Mouse (Mus musculus): ENCODE measurements around the gene Mtmr3. TPM values are rescaled to one million over a fixed set of nuclear protein-coding genes. Genes with fewer than 3 reads are reported as not detected.
A peak's percentile ranks its signal among the peaks of the same experiment; 100 is the strongest.

Mtmr3 gene
- total RNA-seq, 1 experiment: 30.7 TPM

GRCm38 (mm10) chr11:4637534-4638234, 43.0 kb upstream of the Mtmr3 start, which contains the start of gene Ascc2:
Gene Ascc2, plus strand, starts transcription at chr11:4637747.
- DNase-seq (ENCODE audit: low read depth, low spot score): peak; percentile 95
- H3K9me3 ChIP-seq (ENCODE audit: control insufficient read depth, insufficient read depth, low read depth, low read length): no peaks in the 10 kb centered on the region
- peak within 1 kb of the TSS; percentile 86 to 99 for H3K4me3 ChIP-seq (ENCODE audit: insufficient read depth in 1 of 2, low read depth in 1 of 2, low read length in 2 of 2, poor library complexity in 1 of 2, severe bottlenecking in 1 of 2)
- H3K4me1 ChIP-seq (ENCODE audit: control insufficient read depth in 2 of 2, insufficient read depth in 2 of 2, low read length in 2 of 2, poor library complexity in 1 of 2): peaks cover 0 to 9% of the 10 kb centered on the region in 2 experiments; a peak in 2 of 4 replicates
- H3K36me3 ChIP-seq (ENCODE audit: control insufficient read depth, insufficient read depth, low read length, poor library complexity, severe bottlenecking): peaks cover 8% of the 10 kb centered on the region; the same call in 1 of the 2 replicates
- in situ Hi-C loops (cut with MboI; ENCODE audit: low sequenced_read_pairs in 2 of 2, unreplicated experiment in 2 of 2): no loop called here
- H3K9ac ChIP-seq (ENCODE audit: insufficient read depth, low read depth, low read length, poor library complexity, severe bottlenecking): peak within 1 kb of the TSS; percentile 96
- TF ChIP-seq HCFC1 (IDR thresholded peaks at IDR 0.05; ENCODE audit: borderline replicate concordance, insufficient read depth, low read length) (peak; percentile 69; the same call in 1 of the 2 replicates), MAFK (IDR thresholded peaks at IDR 0.05; ENCODE audit: insufficient read depth, low read depth, low read length) (no peak)
- peak within 1 kb of the TSS; percentile 71 for H3K27ac ChIP-seq (ENCODE audit: insufficient read depth, low read depth, low read length, poor library complexity, severe bottlenecking)

- Histone ChIP-seq H3K9ac (ENCODE audit: insufficient read depth, low read depth, low read length, poor library complexity, severe bottlenecking) (no peak overlapping the region; the same call in 1 of the 2 replicates), H3K4me1 (ENCODE audit: control insufficient read depth in 2 of 2, insufficient read depth in 2 of 2, low read length in 2 of 2, poor library complexity in 1 of 2) (peaks cover 0 to 3% of the 10 kb centered on the region in 2 experiments; a peak in 2 of 4 replicates), H3K9me3 (ENCODE audit: control insufficient read depth, insufficient read depth, low read depth, low read length) (no peaks in the 10 kb centered on the region), H3K36me3 (ENCODE audit: control insufficient read depth, insufficient read depth, low read length, poor library complexity, severe bottlenecking) (peaks cover 4% of the 10 kb centered on the region; the same call in 1 of the 2 replicates), H3K4me3 (ENCODE audit: insufficient read depth in 1 of 2, low read depth in 1 of 2, low read length in 2 of 2, poor library complexity in 1 of 2, severe bottlenecking in 1 of 2) (peak overlapping the region in 1 of 2 experiments; percentile 86; a peak in 2 of 4 replicates), H3K27ac (ENCODE audit: insufficient read depth, low read depth, low read length, poor library complexity, severe bottlenecking) (no peak overlapping the region; the same call in 1 of the 2 replicates)
- DNase-seq (ENCODE audit: low read depth, low spot score): no peak
- in situ Hi-C loops (cut with MboI; ENCODE audit: low sequenced_read_pairs in 2 of 2, unreplicated experiment in 2 of 2): no loop called here
- TF ChIP-seq ZC3H11A (IDR thresholded peaks at IDR 0.05; ENCODE audit: borderline replicate concordance, low read depth, low read length) (no peak), MAFK (IDR thresholded peaks at IDR 0.05; ENCODE audit: insufficient read depth, low read depth, low read length) (no peak), CHD2 (IDR thresholded peaks at IDR 0.05; ENCODE audit: low read depth, low read length) (no peak), ZNF384 (IDR thresholded peaks at IDR 0.05; ENCODE audit: low read depth, low read length) (no peak), HCFC1 (IDR thresholded peaks at IDR 0.05; ENCODE audit: borderline replicate concordance, insufficient read depth, low read length) (no peak)
These were observed 42.2 kb upstream of the Mtmr3 start for GRCm38 (mm10) chr11:4636782-4637342.

- Histone ChIP-seq H3K9ac (ENCODE audit: insufficient read depth, low read depth, low read length, poor library complexity, severe bottlenecking) (no peak overlapping the region), H3K4me3 (ENCODE audit: insufficient read depth in 1 of 2, low read depth in 1 of 2, low read length in 2 of 2, poor library complexity in 1 of 2, severe bottlenecking in 1 of 2) (no peak overlapping the region), H3K9me3 (ENCODE audit: control insufficient read depth, insufficient read depth, low read depth, low read length) (no peaks in the 10 kb centered on the region), H3K27ac (ENCODE audit: insufficient read depth, low read depth, low read length, poor library complexity, severe bottlenecking) (no peak overlapping the region), H3K36me3 (ENCODE audit: control insufficient read depth, insufficient read depth, low read length, poor library complexity, severe bottlenecking) (no peaks in the 10 kb centered on the region), H3K4me1 (ENCODE audit: control insufficient read depth in 2 of 2, insufficient read depth in 2 of 2, low read length in 2 of 2, poor library complexity in 1 of 2) (peaks cover 4 to 9% of the 10 kb centered on the region in 2 experiments)
- no peak for TF ChIP-seq ZC3H11A (IDR thresholded peaks at IDR 0.05; ENCODE audit: borderline replicate concordance, low read depth, low read length)
- no peak for TF ChIP-seq CHD2 (IDR thresholded peaks at IDR 0.05; ENCODE audit: low read depth, low read length)
- TF ChIP-seq ZNF384 (IDR thresholded peaks at IDR 0.05; ENCODE audit: low read depth, low read length): no peak
- no peak for TF ChIP-seq HCFC1 (IDR thresholded peaks at IDR 0.05; ENCODE audit: borderline replicate concordance, insufficient read depth, low read length)
- no peak for TF ChIP-seq MAFK (IDR thresholded peaks at IDR 0.05; ENCODE audit: insufficient read depth, low read depth, low read length)
- DNase-seq (ENCODE audit: low read depth, low spot score): no peak
- in situ Hi-C loops (cut with MboI; ENCODE audit: low sequenced_read_pairs in 2 of 2, unreplicated experiment in 2 of 2): no loop called here
These were observed 39.7 kb upstream of the Mtmr3 start for GRCm38 (mm10) chr11:4634395-4634794.

GRCm38 (mm10) chr11:4633420-4633819, 38.8 kb upstream of the Mtmr3 start:
- no peak overlapping the region for H3K4me3 ChIP-seq (ENCODE audit: insufficient read depth in 1 of 2, low read depth in 1 of 2, low read length in 2 of 2, poor library complexity in 1 of 2, severe bottlenecking in 1 of 2)
- TF ChIP-seq HCFC1 (IDR thresholded peaks at IDR 0.05; ENCODE audit: borderline replicate concordance, insufficient read depth, low read length) (no peak), MAFK (IDR thresholded peaks at IDR 0.05; ENCODE audit: insufficient read depth, low read depth, low read length) (no peak), ZNF384 (IDR thresholded peaks at IDR 0.05; ENCODE audit: low read depth, low read length) (no peak), CHD2 (IDR thresholded peaks at IDR 0.05; ENCODE audit: low read depth, low read length) (no peak), ZC3H11A (IDR thresholded peaks at IDR 0.05; ENCODE audit: borderline replicate concordance, low read depth, low read length) (no peak)
- in situ Hi-C loops (cut with MboI; ENCODE audit: low sequenced_read_pairs in 2 of 2, unreplicated experiment in 2 of 2): no loop called here
- H3K4me1 ChIP-seq (ENCODE audit: control insufficient read depth in 2 of 2, insufficient read depth in 2 of 2, low read length in 2 of 2, poor library complexity in 1 of 2): peaks cover 6 to 10% of the 10 kb centered on the region in 2 experiments
- H3K9ac ChIP-seq (ENCODE audit: insufficient read depth, low read depth, low read length, poor library complexity, severe bottlenecking): no peak overlapping the region
- DNase-seq (ENCODE audit: low read depth, low spot score): no peak
- no peaks in the 10 kb centered on the region for H3K9me3 ChIP-seq (ENCODE audit: control insufficient read depth, insufficient read depth, low read depth, low read length)
- no peaks in the 10 kb centered on the region for H3K36me3 ChIP-seq (ENCODE audit: control insufficient read depth, insufficient read depth, low read length, poor library complexity, severe bottlenecking)
- H3K27ac ChIP-seq (ENCODE audit: insufficient read depth, low read depth, low read length, poor library complexity, severe bottlenecking): no peak overlapping the region

Data from ES-E14 (cell line).